Mouse (Mus musculus): ENCODE data around the gene Mecom.

GRCm38 (mm10) chr3:30206123-30206522, 341.7 kb downstream of the Mecom start:
- TF ChIP-seq HCFC1 (IDR thresholded peaks at IDR 0.05; ENCODE audit: borderline replicate concordance, insufficient read depth, low read length) (no peak), ZNF384 (IDR thresholded peaks at IDR 0.05; ENCODE audit: low read depth, low read length) (no peak), MAFK (IDR thresholded peaks at IDR 0.05; ENCODE audit: insufficient read depth, low read depth, low read length) (no peak), CHD2 (IDR thresholded peaks at IDR 0.05; ENCODE audit: low read depth, low read length) (no peak), ZC3H11A (IDR thresholded peaks at IDR 0.05; ENCODE audit: borderline replicate concordance, low read depth, low read length) (no peak)
